Comparison of ENCODE assay signal across 14 mouse cellular contexts in the genomic region with DNA sequence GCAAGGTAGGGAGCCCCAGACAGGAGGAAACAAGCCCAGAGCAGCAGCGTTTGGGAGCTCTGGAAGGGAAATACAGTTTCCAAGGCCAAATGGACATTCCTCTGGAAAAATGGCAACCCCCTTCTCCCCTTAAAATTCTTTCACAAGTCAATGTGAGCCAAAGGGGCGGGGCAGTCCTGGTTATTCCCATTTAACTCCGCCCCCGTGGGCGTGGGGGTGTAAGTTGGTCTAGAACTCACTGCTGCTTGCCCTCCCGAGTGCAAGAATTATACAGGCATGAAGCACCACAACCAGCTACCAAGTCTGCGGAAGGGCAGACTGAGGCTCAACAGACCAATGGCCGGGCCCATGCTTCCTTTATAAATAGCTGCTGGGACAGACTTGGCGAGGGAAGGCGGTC.
"Had no signal": no experiment of that assay in that cellular context is flagged by ENCODE, and none has a peak within 500 bp of the region (broad histone marks: within the 10 kb centered on the region; RNA-seq: fewer than 3 reads in every experiment).

No protein-coding gene starts in this region.

- H3K4me1 ChIP-seq: limb, embryonic 10.5 days; megakaryocyte, embryonic 14.5 days had no signal

- ATAC-seq: lung, postnatal 0 days; midbrain, embryonic 16.5 days had no signal

- H3K4me3 ChIP-seq: layer of hippocampus, adult 2 months; left cerebral cortex, adult 2 months; limb, embryonic 10.5 days; liver, embryonic 15.5 days; megakaryocyte, embryonic 14.5 days had no signal

- H3K9me3 ChIP-seq: limb, embryonic 10.5 days; liver, embryonic 15.5 days had no signal

- DNase-seq: kidney, postnatal 10 days; lung, adult 2 months; thymus, postnatal 36 days had no signal

- H3K4me2 ChIP-seq: liver, embryonic 11.5 days; liver, embryonic 15.5 days; midbrain, embryonic 11.5 days had no signal

- H3K27me3 ChIP-seq: liver, embryonic 15.5 days; megakaryocyte, embryonic 14.5 days had no signal

- H3K27ac ChIP-seq: layer of hippocampus, adult 2 months; left cerebral cortex, adult 2 months; liver, embryonic 15.5 days; macrophage; stomach, postnatal 0 days had no signal

- H3K9ac ChIP-seq: liver, embryonic 15.5 days had no signal
